Mouse (Mus musculus) macrophage (primary cell): Measurements from ENCODE around the gene Akap11. TPM values are rescaled to one million over a fixed set of nuclear protein-coding genes. Genes with fewer than 3 reads are reported as not detected.

Experiments
- H3K27ac ChIP-seq: fragments of 350-480 bp; formaldehyde crosslinking; 2 replicates; pipeline ENCODE4 v1.9.0; 2021
- H3K36me3 ChIP-seq: fragments of 350-480 bp; formaldehyde crosslinking; 2 replicates; pipeline ENCODE4 v1.9.0; 2021; ENCODE audit errors: inconsistent target
- H3K4me3 ChIP-seq: fragments of 350-480 bp; formaldehyde crosslinking; 2 replicates; pipeline ENCODE4 v1.9.0; 2021; ENCODE audit errors: inconsistent target
- H3K79me2 ChIP-seq: fragments of 350-480 bp; formaldehyde crosslinking; 2 replicates; pipeline ENCODE4 v1.9.0; 2021; ENCODE audit errors: inconsistent target
- WGBS: methylation state at CpG from one replicate; pipeline ENCODE4 v1.1.7; 2026; ENCODE audit warnings: inconsistent platforms; ENCODE audit not compliant: missing documents; 5-methylcytosine and 5-hydroxymethylcytosine counted together
- polyA plus RNA-seq: library from polyadenylated mRNA; stranded (reverse); fragments of 250-400 nt; gene quantifications from 3 replicates; pipeline ENCODE4 v1.2.4, GENCODE M21; 2018; ENCODE audit warnings: inconsistent platforms

The Akap11 gene
- polyA plus RNA-seq, 1 experiment from 2014 or later = 15.7 TPM

GRCm38 (mm10) chr14:78448017-78448416, 88.6 kb downstream of the Akap11 start:
- WGBS = 92% methylated on average over 12 of the region's 12 CpGs
- no peaks in the 10 kb centered on the region for H3K36me3 ChIP-seq
- no peak overlapping the region for H3K4me3 ChIP-seq
- no peak overlapping the region for H3K27ac ChIP-seq
- no peaks in the 10 kb centered on the region for H3K79me2 ChIP-seq

DNA sequence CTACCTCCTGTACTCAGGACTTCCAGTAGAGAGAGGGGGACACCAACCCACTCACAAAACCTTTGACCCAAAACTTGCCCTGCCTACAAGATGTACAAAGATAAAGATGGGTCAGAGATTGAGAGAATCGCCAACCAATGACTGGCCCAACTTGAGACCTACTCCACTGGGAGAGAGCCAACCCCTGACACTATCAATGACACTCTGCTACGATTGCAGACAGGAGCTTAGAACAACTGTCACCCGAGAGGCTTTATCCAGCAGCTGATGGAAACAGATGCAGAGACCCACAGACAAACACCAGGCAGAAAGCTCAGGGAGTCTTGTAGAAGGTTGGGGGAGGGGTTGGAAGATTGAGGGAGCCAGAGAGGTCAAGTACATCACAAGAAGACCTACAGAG, 89.1 kb downstream of the Akap11 start:
- H3K4me3 ChIP-seq = no peak overlapping the region
- no peak overlapping the region for H3K27ac ChIP-seq
- no peaks in the 10 kb centered on the region for H3K79me2 ChIP-seq
- no peaks in the 10 kb centered on the region for H3K36me3 ChIP-seq
- 91% methylated on average over 3 of the region's 3 CpGs for WGBS

Other genes starting within 250 kb of the Akap11 start
- not detected in 3 replicates for gene Tnfsf11, start 228.8 kb downstream of the Akap11 start, polyA plus RNA-seq
- gene Dgkh, start 196.0 kb upstream of the Akap11 start, polyA plus RNA-seq = 1.8 to 2.9 TPM (median 2.1 TPM) in 3 replicates